Mouse (Mus musculus) hindbrain, embryonic 11.5 days (tissue): ENCODE measurements around the gene Xcr1. TPM values are rescaled to one million over a fixed set of nuclear protein-coding genes. Genes with fewer than 3 reads are reported as not detected.

Experiments
- ATAC-seq: fragments of 200-750 bp; cut with Nextera tagmentation; 2 replicates; pipeline ENCODE4 v1.8.0; 2017; ENCODE audit warnings: mild to moderate bottlenecking, moderate TSS enrichment, moderate library complexity; ENCODE audit not compliant: low FRiP score
- DNase-seq: peaks from one replicate; pipeline ENCODE4 v3.0.0-alpha.2; 2015; ENCODE audit warnings: low spot score
- H3K27ac ChIP-seq: fragments of 300-500 bp; sonication (generic); 2 replicates; pipeline ENCODE4 v1.5.1; 2014; ENCODE audit warnings: mild to moderate bottlenecking, low read depth, low read length
- H3K27me3 ChIP-seq: fragments of 300-500 bp; sonication (generic); 2 replicates; pipeline ENCODE4 v1.6.1; 2014; ENCODE audit warnings: mild to moderate bottlenecking, low read length, moderate library complexity, mixed read lengths; ENCODE audit not compliant: control insufficient read depth, insufficient read depth
- H3K36me3 ChIP-seq: fragments of 300-500 bp; sonication (generic); 2 replicates; pipeline ENCODE4 v1.6.1; 2014; ENCODE audit warnings: mild to moderate bottlenecking, low read length, moderate library complexity, mixed read lengths; ENCODE audit not compliant: control insufficient read depth, insufficient read depth
- H3K4me1 ChIP-seq: fragments of 300-500 bp; sonication (generic); replicated peaks from 2 replicates; pipeline ENCODE4 v1.6.1; 2014; ENCODE audit warnings: low read length, mixed read lengths; ENCODE audit not compliant: control insufficient read depth, insufficient read depth
- H3K4me2 ChIP-seq: fragments of 300-500 bp; sonication (generic); replicated peaks from 2 replicates; pipeline ENCODE4 v1.6.1; 2014; ENCODE audit warnings: mild to moderate bottlenecking, low read depth, low read length
- H3K4me3 ChIP-seq: fragments of 300-500 bp; sonication (generic); 2 replicates; pipeline ENCODE4 v1.5.1; 2014; ENCODE audit warnings: low read depth, low read length
- H3K9ac ChIP-seq: fragments of 300-500 bp; sonication (generic); 2 replicates; pipeline ENCODE4 v1.6.1; 2014; ENCODE audit warnings: low read depth, low read length
- H3K9me3 ChIP-seq: fragments of 300-500 bp; sonication (generic); 2 replicates; pipeline ENCODE4 v1.6.1; 2016; ENCODE audit warnings: low read length; ENCODE audit not compliant: control insufficient read depth
- WGBS: fragments of 180-500 bp; shearing (Covaris S2); extraction: QIAGEN DNeasy Blood & Tissue Kit; methylation state at CpG from one replicate; pipeline ENCODE4 v1.1.7; 2014; 5-methylcytosine and 5-hydroxymethylcytosine counted together
- polyA plus RNA-seq: library from polyadenylated mRNA; unstranded; fragments of >200 nt; fragmentation: Nextera tagmentation; extraction: Ambion mirVana; gene quantifications from 2 replicates; pipeline ENCODE4 v1.2.1, GENCODE M21; 2014

The Xcr1 gene
- polyA plus RNA-seq: 0.04 and 0.06 TPM in 2 replicates

- no peaks in the 10 kb centered on the region for H3K36me3 ChIP-seq
- H3K9ac ChIP-seq: no peak within 1 kb of the TSS
- no peak for DNase-seq
- 90% methylated on average over 9 of the region's 9 CpGs for WGBS
- no peak for ATAC-seq
- no peaks in the 10 kb centered on the region for H3K9me3 ChIP-seq
- H3K4me1 ChIP-seq: no peaks in the 10 kb centered on the region
- H3K4me2 ChIP-seq: no peak within 1 kb of the TSS
- no peak within 1 kb of the TSS for H3K4me3 ChIP-seq
- H3K27ac ChIP-seq: no peak within 1 kb of the TSS
- H3K27me3 ChIP-seq: no peaks in the 10 kb centered on the region
Observed at GRCm38 (mm10) chr9:123861929-123862328, at the start of gene Xcr1. Gene Xcr1 (minus strand): TSS chr9:123862029.

- no peaks in the 10 kb centered on the region for H3K27me3 ChIP-seq
- no peaks in the 10 kb centered on the region for H3K9me3 ChIP-seq
- H3K36me3 ChIP-seq: no peaks in the 10 kb centered on the region
- WGBS: 76% methylated on average over 4 of the region's 4 CpGs
- no peak overlapping the region for H3K27ac ChIP-seq
- DNase-seq (no peak), ATAC-seq (no peak)
- no peaks in the 10 kb centered on the region for H3K4me1 ChIP-seq
- no peak overlapping the region for H3K4me3 ChIP-seq
- no peak overlapping the region for H3K9ac ChIP-seq
- H3K4me2 ChIP-seq: no peak overlapping the region
Observed at GRCm38 (mm10) chr9:123872049-123872448, 10.2 kb upstream of the Xcr1 start.

- WGBS: 90% methylated on average over 3 of the region's 6 CpGs
- Histone ChIP-seq H3K4me1 (no peaks in the 10 kb centered on the region), H3K9me3 (no peaks in the 10 kb centered on the region), H3K9ac (no peak overlapping the region), H3K36me3 (no peaks in the 10 kb centered on the region), H3K27me3 (no peaks in the 10 kb centered on the region), H3K4me3 (no peak overlapping the region), H3K4me2 (no peak overlapping the region), H3K27ac (no peak overlapping the region)
- DNase-seq (no peak), ATAC-seq (no peak)
Observed at GRCm38 (mm10) chr9:123869167-123869784, 7.4 kb upstream of the Xcr1 start.

- Histone ChIP-seq H3K27ac (no peak overlapping the region), H3K4me3 (no peak overlapping the region), H3K4me2 (no peak overlapping the region), H3K27me3 (no peaks in the 10 kb centered on the region), H3K4me1 (no peaks in the 10 kb centered on the region), H3K9me3 (no peaks in the 10 kb centered on the region), H3K9ac (no peak overlapping the region), H3K36me3 (no peaks in the 10 kb centered on the region)
- 96% methylated on average over 1 of the region's 1 CpGs for WGBS
- no peak for DNase-seq
- no peak for ATAC-seq
Observed at GRCm38 (mm10) chr9:123863641-123864040, 1.8 kb upstream of the Xcr1 start.

- Histone ChIP-seq H3K4me2 (no peak overlapping the region), H3K9ac (no peak overlapping the region), H3K9me3 (no peaks in the 10 kb centered on the region), H3K4me3 (no peak overlapping the region), H3K36me3 (no peaks in the 10 kb centered on the region), H3K27ac (no peak overlapping the region), H3K27me3 (no peaks in the 10 kb centered on the region), H3K4me1 (no peaks in the 10 kb centered on the region)
- no peak for ATAC-seq
- DNase-seq: no peak
- WGBS: 85% methylated on average over 1 of the region's 1 CpGs
Observed at GRCm38 (mm10) chr9:123862895-123863616, 1.2 kb upstream of the Xcr1 start.

GRCm38 (mm10) chr9:123856836-123857235 is 5.0 kb downstream of the Xcr1 start:
- H3K27ac ChIP-seq: no peak overlapping the region
- no peaks in the 10 kb centered on the region for H3K27me3 ChIP-seq
- no peak overlapping the region for H3K4me2 ChIP-seq
- no peak overlapping the region for H3K9ac ChIP-seq
- no peaks in the 10 kb centered on the region for H3K9me3 ChIP-seq
- no peaks in the 10 kb centered on the region for H3K36me3 ChIP-seq
- WGBS: 91% methylated on average over 2 of the region's 2 CpGs
- H3K4me1 ChIP-seq: no peaks in the 10 kb centered on the region
- DNase-seq: no peak
- no peak for ATAC-seq
- H3K4me3 ChIP-seq: no peak overlapping the region

- no peaks in the 10 kb centered on the region for H3K9me3 ChIP-seq
- H3K9ac ChIP-seq: peak overlapping the region; percentile 52; the same call in 1 of the 2 replicates
- no peaks in the 10 kb centered on the region for H3K36me3 ChIP-seq
- H3K4me1 ChIP-seq: no peaks in the 10 kb centered on the region
- H3K27ac ChIP-seq: no peak overlapping the region
- 63% methylated on average over 5 of the region's 5 CpGs for WGBS
- ATAC-seq: peak; percentile 21
- peak overlapping the region; percentile 40 for H3K4me2 ChIP-seq
- H3K27me3 ChIP-seq: no peaks in the 10 kb centered on the region
- peak; percentile 25 for DNase-seq
- H3K4me3 ChIP-seq: peak overlapping the region; percentile 22; the same call in 1 of the 2 replicates
Observed at GRCm38 (mm10) chr9:123852449-123853390, 9.1 kb downstream of the Xcr1 start.

- Histone ChIP-seq H3K4me2 (peak within 1 kb of the TSS; percentile 72), H3K4me1 (no peaks in the 10 kb centered on the region), H3K36me3 (no peaks in the 10 kb centered on the region), H3K9ac (peak within 1 kb of the TSS; percentile 67), H3K9me3 (no peaks in the 10 kb centered on the region), H3K27ac (peak within 1 kb of the TSS; percentile 51), H3K4me3 (peak within 1 kb of the TSS; percentile 58), H3K27me3 (no peaks in the 10 kb centered on the region)
- WGBS: under 1% methylated on average over 45 of the region's 47 CpGs
- ATAC-seq (peak; percentile 98), DNase-seq (peak; percentile 92)
Observed at GRCm38 (mm10) chr9:123851713-123852448, 9.9 kb downstream of the Xcr1 start, which contains the start of gene Fyco1. Gene Fyco1 (minus strand): TSS chr9:123851899.
